Mouse (Mus musculus) heart, postnatal 10 days (tissue): ENCODE results near the gene Secisbp2l. TPM values are rescaled to one million over a fixed set of nuclear protein-coding genes. Genes with fewer than 3 reads are reported as not detected.

Experiments used
- DNase-seq, 2 experiments: peaks; one replicate each; pipeline ENCODE4 v3.0.0; 2021
- intact Hi-C: fragments of 180-260 bp; cut with DNase I; formaldehyde crosslinking; loops from one replicate; pipeline ENCODE4 v1.15.1; 2025
- total RNA-seq, 2 experiments: library from RNA; stranded (reverse); gene quantifications; 2 replicates each; pipeline ENCODE4 v1.2.3; 2021

The Secisbp2l gene
- total RNA-seq, 2 experiments from 2014 or later: 35.2 to 35.9 TPM

GRCm38 (mm10) chr2:125785021-125785420, 2.4 kb upstream of the Secisbp2l start:
- no peak for DNase-seq
- intact Hi-C loops: no loop called here

GRCm38 (mm10) chr2:125784392-125784791, 1.7 kb upstream of the Secisbp2l start:
- intact Hi-C loops: loop anchor here (5.0 kb wide), 1 partner anchor 112 kb away; the partner anchor contains the start of gene Eid1
- no peak for DNase-seq

- intact Hi-C loops: loop anchor here (2.0 to 5.0 kb wide), 2 partner anchors 75 to 112 kb away; partner anchors contain the start of genes Cops2, Eid1 and Galk2
- DNase-seq: no peak
Observed at GRCm38 (mm10) chr2:125783868-125784267, 1.2 kb upstream of the Secisbp2l start.

- DNase-seq: no peak
- intact Hi-C loops: loop anchor here (2.0 to 5.0 kb wide), 2 partner anchors 77 to 110 kb away; partner anchors contain the start of genes Cops2, Eid1 and Galk2
Observed at GRCm38 (mm10) chr2:125781978-125782718, 522 bp downstream of the Secisbp2l start.

- intact Hi-C loops: loop anchor here (5.0 kb wide), 1 partner anchor 109 kb away; the partner anchor contains the start of gene Eid1
- DNase-seq: no peak
Observed at GRCm38 (mm10) chr2:125781006-125781405, 1.7 kb downstream of the Secisbp2l start.

DNA sequence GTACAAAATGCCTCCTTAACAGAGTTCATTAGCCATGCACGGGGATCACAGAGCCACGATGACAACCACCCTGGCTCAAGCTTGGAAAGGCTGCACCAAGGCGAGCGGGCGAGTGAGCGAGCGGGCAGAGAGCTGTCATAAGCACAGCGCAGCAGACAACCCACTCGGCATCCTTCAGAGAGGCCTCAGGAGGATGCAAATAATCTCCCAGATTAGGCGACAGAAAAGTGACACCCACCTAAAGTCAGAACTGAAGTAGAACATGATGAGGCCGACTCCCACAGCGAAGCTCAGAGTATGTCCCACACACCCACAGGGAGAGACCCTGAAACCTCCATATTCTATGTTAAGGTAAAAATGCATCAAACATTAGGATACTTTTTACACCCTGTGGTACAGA, 4.3 kb downstream of the Secisbp2l start:
- no peak for DNase-seq

GRCm38 (mm10) chr2:125777018-125777417, 5.7 kb downstream of the Secisbp2l start:
- intact Hi-C loops: no loop called here
- no peak for DNase-seq

More for the DNA sequence above, 4.3 kb downstream of the Secisbp2l start:
- intact Hi-C loops: no loop called here

DNA sequence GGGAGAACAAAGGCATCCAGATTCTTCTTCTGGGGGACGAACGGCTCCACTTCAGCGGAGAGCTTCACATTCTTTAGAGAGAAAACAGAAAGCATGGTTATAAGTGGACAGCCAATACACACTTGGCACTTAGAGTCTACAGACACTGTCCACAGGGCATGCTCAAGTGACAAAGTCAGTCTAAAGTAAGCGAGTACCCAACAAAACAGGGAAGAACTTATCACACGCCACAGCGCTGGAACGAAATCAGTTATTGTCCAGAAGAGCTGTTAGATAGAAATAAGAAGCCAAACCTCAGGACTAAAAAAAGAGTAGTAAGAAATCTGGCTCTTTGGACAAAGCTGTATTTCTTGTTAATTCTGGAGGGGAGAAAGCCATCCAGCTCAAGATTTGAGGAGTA, 7.0 kb downstream of the Secisbp2l start:
- DNase-seq: peak in 1 of 2 experiments; percentile 7

DNA sequence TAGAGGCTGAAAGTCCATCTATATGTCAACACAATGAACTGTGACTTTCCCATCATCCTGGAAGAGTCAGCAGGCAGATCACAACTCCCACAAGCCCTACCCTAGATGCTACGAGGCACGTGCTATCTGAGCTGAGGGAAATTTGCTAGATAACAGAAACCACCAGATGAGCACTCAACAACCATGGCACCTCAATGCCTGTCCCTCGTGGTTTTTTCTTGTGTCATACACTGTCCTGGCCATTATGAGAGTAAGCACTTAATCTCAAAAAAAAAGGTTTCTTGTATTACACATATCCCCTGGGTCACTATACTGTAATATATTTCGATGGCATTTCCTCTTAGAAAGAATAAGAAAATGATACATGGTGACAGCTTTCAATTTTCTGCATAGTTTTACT, 7.8 kb downstream of the Secisbp2l start:
- no peak for DNase-seq
- intact Hi-C loops: no loop called here

More for the DNA sequence above, 7.0 kb downstream of the Secisbp2l start:
- intact Hi-C loops: no loop called here

DNA sequence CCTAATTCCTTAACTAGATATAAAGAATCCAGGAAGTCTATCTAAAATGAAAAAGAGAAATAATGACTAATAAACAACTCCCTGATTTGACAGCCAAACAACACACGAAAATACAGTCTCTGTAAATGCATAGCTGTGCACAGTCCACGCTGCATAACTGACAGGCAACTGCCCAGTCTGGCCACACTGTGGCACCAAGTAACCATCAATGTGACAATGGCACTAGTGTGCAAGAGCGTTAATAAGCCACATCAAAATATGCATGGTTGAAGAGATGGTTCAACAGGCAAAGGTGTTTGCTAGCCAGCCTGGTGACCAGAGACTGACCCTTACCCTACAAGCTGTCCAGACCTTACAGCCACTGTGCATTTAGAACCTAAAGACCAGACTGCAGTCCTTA, 17.6 kb downstream of the Secisbp2l start:
- DNase-seq: peak; percentile 8 to 34
- intact Hi-C loops: loop anchor here (10.0 kb wide), 1 partner anchor 270 kb away; the partner anchor contains the start of gene Fgf7

DNA sequence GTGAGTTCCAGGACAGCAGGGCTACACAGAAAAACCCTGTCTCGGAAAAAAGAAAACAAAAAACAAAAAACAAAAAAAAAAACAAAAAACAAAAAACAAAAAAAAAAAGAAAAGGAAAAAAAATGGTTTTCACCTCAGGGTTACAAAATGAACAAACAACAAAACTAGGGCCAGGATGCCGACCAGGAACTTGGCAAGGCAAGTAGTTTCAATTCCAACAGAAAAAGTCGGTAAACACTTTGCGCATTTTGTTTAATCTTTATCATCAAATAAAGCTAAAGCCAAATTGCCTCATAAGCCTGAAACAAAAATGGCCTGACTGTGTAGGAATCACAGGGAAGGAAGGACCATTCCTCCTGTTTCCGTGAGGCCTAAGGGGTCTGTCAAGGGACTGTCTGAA, 18.1 kb downstream of the Secisbp2l start:
- intact Hi-C loops: loop anchor here (10.0 kb wide), 1 partner anchor 270 kb away; the partner anchor contains the start of gene Fgf7
- DNase-seq: no peak

- intact Hi-C loops: no loop called here
- DNase-seq: no peak
Observed at GRCm38 (mm10) chr2:125749330-125749729, 33.3 kb downstream of the Secisbp2l start.

DNA sequence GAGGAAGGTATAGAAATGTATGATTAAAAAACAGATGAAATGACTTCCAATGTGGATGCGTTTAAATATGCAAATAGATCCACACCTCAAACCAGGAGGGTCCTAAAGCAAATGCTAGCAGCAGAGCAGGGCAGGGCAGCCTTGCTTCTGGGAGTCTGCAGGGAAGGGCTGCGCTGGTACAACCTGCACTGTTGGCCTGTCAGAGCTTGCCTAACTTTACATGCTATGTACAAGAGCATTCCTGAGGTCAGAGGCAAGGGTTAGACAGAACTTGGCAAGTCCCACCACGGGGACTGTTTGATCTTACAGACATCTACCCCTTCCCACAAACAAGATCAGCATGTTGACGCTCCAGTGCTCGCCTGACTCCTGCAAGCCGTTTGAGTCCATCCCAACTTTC, 43.3 kb downstream of the Secisbp2l start:
- no peak for DNase-seq
- intact Hi-C loops: no loop called here

DNA sequence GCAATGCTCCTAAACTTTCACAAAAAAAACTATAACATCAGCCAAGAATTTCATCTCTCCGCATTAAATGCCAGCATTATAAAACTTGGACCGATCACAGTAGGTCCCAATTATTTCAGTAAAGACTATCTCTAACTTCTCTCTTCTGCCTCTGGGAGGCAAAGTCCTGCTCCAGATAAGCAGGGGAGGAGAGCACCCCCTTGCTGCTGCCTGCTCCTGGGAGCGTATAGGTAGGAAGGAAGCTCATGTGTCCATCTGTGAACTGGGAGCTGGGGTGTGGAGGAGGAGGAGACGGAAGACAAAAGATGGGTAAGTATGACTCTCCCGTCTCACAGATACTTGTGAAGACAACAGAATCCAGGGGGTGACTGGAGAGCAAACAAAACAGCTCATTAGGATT, 44.0 kb downstream of the Secisbp2l start:
- no peak for DNase-seq
- intact Hi-C loops: no loop called here

GRCm38 (mm10) chr2:125736025-125736343, 46.7 kb downstream of the Secisbp2l start:
- DNase-seq: no peak
- intact Hi-C loops: no loop called here

DNA sequence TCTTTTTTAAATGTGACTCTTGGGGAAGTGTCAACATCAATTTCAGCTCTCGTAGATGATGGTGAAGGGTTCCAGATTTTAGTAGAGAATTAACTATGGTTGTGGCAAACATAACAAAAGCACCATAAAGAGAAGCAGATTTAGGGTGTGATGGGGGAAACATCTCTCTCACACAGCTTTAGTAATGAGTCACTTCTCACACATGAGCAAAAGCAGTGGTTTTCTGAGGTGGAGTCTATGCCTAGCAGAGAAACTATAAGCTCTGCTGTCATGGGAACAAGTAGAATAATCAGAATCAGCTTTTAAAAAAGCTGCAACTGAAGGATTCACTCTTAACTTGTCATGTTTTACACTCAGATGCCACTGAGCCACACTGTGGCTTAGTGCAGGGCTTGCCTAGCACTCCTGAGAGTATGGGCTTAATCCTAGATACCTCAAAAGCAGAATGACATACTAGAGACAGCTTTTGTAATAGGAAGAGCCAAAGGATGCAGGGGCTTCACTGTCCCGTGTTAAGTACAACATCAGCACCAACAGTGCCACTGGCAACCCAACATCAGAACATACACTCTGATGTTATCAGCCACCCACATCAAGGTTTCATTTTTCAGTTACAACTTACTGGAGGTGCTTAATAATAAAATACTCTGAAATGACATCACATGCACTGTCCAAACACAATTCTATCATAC, 47.2 kb downstream of the Secisbp2l start:
- intact Hi-C loops: no loop called here
- DNase-seq: no peak

DNA sequence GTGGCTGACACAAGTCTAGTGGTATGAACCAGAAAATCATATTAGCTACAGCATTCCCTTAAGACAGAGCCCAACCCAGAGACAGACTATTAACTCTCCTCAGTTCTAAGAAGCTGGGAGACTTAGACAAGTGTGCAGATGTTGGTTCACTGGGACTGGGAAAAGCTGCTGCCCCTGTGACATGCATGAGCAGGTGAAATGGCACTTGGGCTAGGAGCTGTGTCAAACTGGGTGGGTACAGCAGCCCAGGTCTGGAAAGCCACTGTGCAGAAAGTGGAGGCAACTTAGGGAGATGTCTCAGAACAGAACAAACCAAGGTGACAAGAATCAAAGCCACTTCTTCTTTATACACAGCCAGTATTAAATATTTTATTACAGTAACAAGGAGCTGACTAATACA, 47.9 kb downstream of the Secisbp2l start:
- DNase-seq: no peak
- intact Hi-C loops: loop anchor here (5.0 kb wide), 1 partner anchor 472 kb away; no protein-coding TSS in a partner anchor

DNA sequence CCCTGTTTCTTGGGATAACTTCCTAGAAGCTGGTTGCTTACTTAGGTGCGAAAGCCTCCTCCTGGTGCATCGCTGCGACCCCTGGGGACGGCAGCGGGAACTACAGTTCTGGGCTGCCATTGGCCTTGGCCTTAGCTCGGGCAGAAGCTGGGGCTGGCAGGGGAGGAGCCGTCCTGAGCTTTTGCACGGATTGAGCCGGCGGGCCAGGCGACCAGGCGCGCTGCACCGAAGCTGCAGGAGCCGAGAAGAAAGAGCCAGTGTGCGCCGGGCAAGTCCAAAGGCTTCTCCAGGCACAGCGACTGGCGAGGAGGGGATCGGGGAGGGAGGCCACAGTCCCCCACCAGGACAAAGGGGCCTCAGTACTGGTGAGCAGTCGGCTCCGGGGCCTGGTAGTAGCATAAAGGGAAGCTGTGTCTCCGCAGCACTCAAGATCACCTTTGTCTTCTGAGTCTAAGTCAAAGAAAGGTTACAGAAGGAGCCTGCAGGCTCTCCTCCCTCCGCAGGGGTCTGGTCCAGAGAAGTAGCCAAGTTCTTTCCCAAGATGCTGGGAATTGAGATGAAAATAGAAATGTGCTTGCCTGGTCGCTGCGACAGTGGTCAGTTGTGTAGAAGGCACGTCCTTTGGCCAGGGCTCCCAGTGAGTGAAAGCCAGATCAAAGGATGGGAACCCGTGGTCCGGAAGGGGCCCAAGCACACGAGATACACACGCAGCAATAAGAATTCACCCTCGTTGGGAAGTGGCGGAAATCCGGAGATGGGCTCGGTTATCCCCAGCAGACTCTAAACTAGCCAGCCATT, 50.7 kb downstream of the Secisbp2l start:
- intact Hi-C loops: loop anchor here (1.0 to 5.0 kb wide), 2 partner anchors 72 to 470 kb away; no protein-coding TSS in a partner anchor
- peak; percentile 96 to 98 for DNase-seq

DNA sequence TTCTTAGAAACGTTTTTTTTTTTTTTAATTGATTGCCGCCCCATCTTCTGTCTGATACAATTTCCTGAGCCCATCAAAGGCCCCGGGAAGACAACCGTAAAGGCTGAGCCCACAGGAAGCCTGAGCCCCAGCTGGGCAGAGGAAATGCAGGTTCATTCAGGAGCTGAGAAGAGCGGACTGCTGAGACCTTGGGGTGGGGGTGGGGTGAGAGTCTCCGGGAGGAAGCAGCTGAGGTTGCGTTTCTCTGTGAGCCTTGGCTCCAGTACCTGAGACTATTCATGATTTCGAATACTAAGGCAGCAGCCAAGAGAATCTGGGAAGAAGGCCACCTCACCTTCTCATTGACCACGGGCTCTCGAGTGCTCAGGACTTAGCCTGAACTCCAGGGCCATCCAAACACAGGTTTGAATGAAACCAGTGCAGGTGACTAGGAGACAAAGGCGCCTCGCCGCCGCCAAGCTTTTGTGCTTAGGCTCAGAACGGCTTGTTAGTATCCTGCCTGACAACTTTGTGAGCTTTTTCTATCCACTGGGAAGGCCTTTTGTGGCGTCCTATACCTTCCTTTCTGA, 58.0 kb downstream of the Secisbp2l start:
- DNase-seq: peak in 1 of 2 experiments; percentile 15
- intact Hi-C loops: loop anchor here (2.0 kb wide), 1 partner anchor 52 kb away; the partner anchor contains the start of gene Eid1

DNA sequence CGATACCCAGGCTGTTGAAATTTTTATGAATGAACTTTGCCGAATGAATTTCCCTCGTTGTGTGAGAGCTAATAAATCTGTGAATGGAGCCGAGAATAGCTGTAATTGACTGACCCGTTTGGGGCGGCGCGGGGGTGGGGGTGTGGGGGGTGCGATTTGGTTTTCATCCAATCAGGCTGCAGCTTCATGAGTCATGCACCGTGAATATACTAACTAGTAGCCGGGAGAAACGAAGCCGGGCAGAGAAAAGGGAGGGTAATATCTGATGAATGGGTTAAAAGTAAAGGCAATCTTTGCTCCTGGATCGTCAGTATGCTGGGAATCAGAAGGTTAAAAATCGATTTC, 58.6 kb downstream of the Secisbp2l start, which contains the start of gene Shc4:
Gene Shc4 (minus strand): TSS at position 63 of the 345 bp plus-strand sequence.
- intact Hi-C loops: loop anchor here (2.0 kb wide), 1 partner anchor 51 kb away; the partner anchor contains the start of gene Eid1
- peak; percentile 29 to 49 for DNase-seq
